Mouse (Mus musculus): ENCODE measurements around the gene Ccr1l1.
"Not testable (repeated sequence)": the region's sequence is repeated elsewhere in the genome, so short reads cannot be mapped to it uniquely, and the experiment has no call there.

Gene Ccr1l1

GRCm38 (mm10) chr9:123978308-123978707 is at the start of gene Ccr1l1:
Gene Ccr1l1, minus strand, starts transcription at chr9:123978408.
- no peak for ATAC-seq (ENCODE audit: insufficient number of reproducible peaks, low FRiP score, low TSS enrichment)

GRCm38 (mm10) chr9:124021672-124022071 is 43.5 kb upstream of the Ccr1l1 start, which contains the start of gene Ccr3:
Gene Ccr3, plus strand, starts transcription at chr9:124021972.
- ATAC-seq (ENCODE audit: insufficient number of reproducible peaks, low FRiP score, low TSS enrichment): no peak

- ATAC-seq (ENCODE audit: insufficient number of reproducible peaks, low FRiP score, low TSS enrichment): no peak
These were observed 41.7 kb upstream of the Ccr1l1 start for GRCm38 (mm10) chr9:124019887-124020286.

GRCm38 (mm10) chr9:124016048-124016447 is 37.8 kb upstream of the Ccr1l1 start:
- ATAC-seq (ENCODE audit: insufficient number of reproducible peaks, low FRiP score, low TSS enrichment): no peak

- ATAC-seq (ENCODE audit: insufficient number of reproducible peaks, low FRiP score, low TSS enrichment): no peak
These were observed 36.9 kb upstream of the Ccr1l1 start for GRCm38 (mm10) chr9:124014985-124015652.

- ATAC-seq (ENCODE audit: insufficient number of reproducible peaks, low FRiP score, low TSS enrichment): no peak
These were observed 35.1 kb upstream of the Ccr1l1 start for GRCm38 (mm10) chr9:124013270-124013669.

- ATAC-seq (ENCODE audit: insufficient number of reproducible peaks, low FRiP score, low TSS enrichment): no peak
These were observed 34.5 kb upstream of the Ccr1l1 start for GRCm38 (mm10) chr9:124012691-124013090.

GRCm38 (mm10) chr9:123999784-124000183 is 21.6 kb upstream of the Ccr1l1 start:
- ATAC-seq (ENCODE audit: insufficient number of reproducible peaks, low FRiP score, low TSS enrichment): no peak

- no peak for ATAC-seq (ENCODE audit: insufficient number of reproducible peaks, low FRiP score, low TSS enrichment)
These were observed 19.5 kb upstream of the Ccr1l1 start for GRCm38 (mm10) chr9:123997719-123998118.

- ATAC-seq (ENCODE audit: insufficient number of reproducible peaks, low FRiP score, low TSS enrichment): no peak
These were observed 13.2 kb upstream of the Ccr1l1 start for GRCm38 (mm10) chr9:123991312-123991906.

- no peak for ATAC-seq (ENCODE audit: insufficient number of reproducible peaks, low FRiP score, low TSS enrichment)
These were observed 11.5 kb upstream of the Ccr1l1 start for GRCm38 (mm10) chr9:123989671-123990070.

GRCm38 (mm10) chr9:123986217-123986616 is 8.0 kb upstream of the Ccr1l1 start:
- no peak for ATAC-seq (ENCODE audit: insufficient number of reproducible peaks, low FRiP score, low TSS enrichment)

GRCm38 (mm10) chr9:123984943-123985342 is 6.7 kb upstream of the Ccr1l1 start:
- no peak for ATAC-seq (ENCODE audit: insufficient number of reproducible peaks, low FRiP score, low TSS enrichment)

- ATAC-seq (ENCODE audit: insufficient number of reproducible peaks, low FRiP score, low TSS enrichment): no peak
These were observed 4.5 kb upstream of the Ccr1l1 start for GRCm38 (mm10) chr9:123982720-123983119.

- ATAC-seq (ENCODE audit: insufficient number of reproducible peaks, low FRiP score, low TSS enrichment): no peak
These were observed 3.7 kb upstream of the Ccr1l1 start for GRCm38 (mm10) chr9:123981909-123982308.

GRCm38 (mm10) chr9:123980858-123981475 is 2.8 kb upstream of the Ccr1l1 start:
- ATAC-seq (ENCODE audit: insufficient number of reproducible peaks, low FRiP score, low TSS enrichment): not testable (repeated sequence)

GRCm38 (mm10) chr9:123976876-123977663 is 1.1 kb downstream of the Ccr1l1 start:
- ATAC-seq (ENCODE audit: insufficient number of reproducible peaks, low FRiP score, low TSS enrichment): no peak

- no peak for ATAC-seq (ENCODE audit: insufficient number of reproducible peaks, low FRiP score, low TSS enrichment)
These were observed 2.6 kb downstream of the Ccr1l1 start for GRCm38 (mm10) chr9:123975630-123976029.

- ATAC-seq (ENCODE audit: insufficient number of reproducible peaks, low FRiP score, low TSS enrichment): no peak
These were observed 9.8 kb downstream of the Ccr1l1 start, which contains the start of gene Ccr1 for GRCm38 (mm10) chr9:123968290-123968912. Gene Ccr1, minus strand, starts transcription at chr9:123968692.

- ATAC-seq (ENCODE audit: insufficient number of reproducible peaks, low FRiP score, low TSS enrichment): not testable (repeated sequence)
These were observed 11.2 kb downstream of the Ccr1l1 start for GRCm38 (mm10) chr9:123966858-123967495.
